Mouse (Mus musculus): ENCODE data around the gene Tspan12. TPM values are rescaled to one million over a fixed set of nuclear protein-coding genes. Genes with fewer than 3 reads are reported as not detected.

Tspan12 gene
- polyA plus RNA-seq, 1 experiment from 2014 or later = 53.2 TPM

DNA sequence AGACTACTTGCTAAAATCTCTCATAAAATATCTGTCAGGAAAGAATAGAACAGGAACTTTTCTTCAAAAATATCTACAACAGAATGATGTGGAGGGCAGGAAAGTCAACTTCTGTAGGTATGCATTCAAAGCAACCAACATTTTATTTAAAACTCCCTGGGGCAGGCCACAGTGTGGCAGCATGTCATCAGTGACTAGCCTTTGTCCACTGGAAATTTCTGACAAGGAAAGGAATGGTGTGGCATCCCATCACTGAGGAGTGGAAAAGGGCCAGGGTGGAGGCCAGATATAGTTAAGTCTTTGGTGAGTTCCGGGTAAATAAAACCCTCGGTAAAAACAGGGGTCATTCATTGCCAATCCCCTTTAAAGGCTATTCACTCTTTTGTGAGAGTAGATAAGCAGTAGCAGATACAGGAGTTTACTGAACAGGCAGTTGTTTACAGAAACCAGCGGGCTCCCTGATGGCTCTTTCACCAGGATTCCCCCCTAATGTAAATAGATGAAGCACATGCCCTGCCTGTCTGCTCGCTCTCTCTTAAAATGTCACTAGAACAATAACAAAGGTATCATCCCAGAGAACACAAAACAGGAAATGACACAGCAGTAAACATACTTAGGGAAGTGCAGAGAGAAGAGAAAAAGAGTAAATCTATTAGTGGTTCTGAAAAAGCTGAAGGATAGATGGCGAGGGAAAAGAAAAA is 34.1 kb downstream of the Tspan12 start:
- 42% methylated on average over 5 of the region's 5 CpGs for WGBS
- no peak overlapping the region for H3K27ac ChIP-seq (ENCODE audit: low read depth, low read length)
- no peaks in the 10 kb centered on the region for H3K36me3 ChIP-seq (ENCODE audit: control insufficient read depth, insufficient read depth, low read length)
- H3K9ac ChIP-seq (ENCODE audit: low read length) = no peak overlapping the region
- no peaks in the 10 kb centered on the region for H3K27me3 ChIP-seq (ENCODE audit: control insufficient read depth, insufficient read depth, low read length)
- no peaks in the 10 kb centered on the region for H3K9me3 ChIP-seq (ENCODE audit: control insufficient read depth, low read length)
- no peak for ATAC-seq (ENCODE audit: low FRiP score)
- no peak overlapping the region for H3K4me3 ChIP-seq (ENCODE audit: low read depth, low read length)
- H3K4me2 ChIP-seq = no peak overlapping the region
- H3K4me1 ChIP-seq (ENCODE audit: control insufficient read depth, insufficient read depth, low read length) = no peaks in the 10 kb centered on the region
- DNase-seq (ENCODE audit: low spot score, missing footprints) = peak; percentile 73

DNA sequence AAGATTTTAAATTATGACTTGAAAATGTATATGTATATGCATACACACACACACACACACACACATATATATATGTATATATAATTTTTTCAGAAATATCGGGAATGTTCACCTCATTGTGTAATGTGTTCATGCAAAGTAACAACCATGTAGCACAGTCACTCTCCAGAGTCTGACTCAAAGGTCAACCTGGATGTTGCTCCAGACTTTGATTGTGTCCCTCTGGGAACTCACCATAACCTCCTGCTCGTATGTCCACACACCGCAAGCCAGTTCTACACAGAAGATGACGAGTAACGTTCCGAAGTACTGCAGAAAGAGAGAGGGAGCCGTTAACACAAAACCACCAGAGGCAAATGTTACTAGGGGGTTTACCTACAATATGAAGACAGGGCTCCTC is 46.3 kb downstream of the Tspan12 start:
- H3K4me2 ChIP-seq = no peak overlapping the region
- H3K9me3 ChIP-seq (ENCODE audit: control insufficient read depth, low read length) = no peaks in the 10 kb centered on the region
- no peaks in the 10 kb centered on the region for H3K36me3 ChIP-seq (ENCODE audit: control insufficient read depth, insufficient read depth, low read length)
- no peaks in the 10 kb centered on the region for H3K4me1 ChIP-seq (ENCODE audit: control insufficient read depth, insufficient read depth, low read length)
- H3K4me3 ChIP-seq (ENCODE audit: low read depth, low read length) = no peak overlapping the region
- H3K27me3 ChIP-seq (ENCODE audit: control insufficient read depth, insufficient read depth, low read length) = no peaks in the 10 kb centered on the region
- H3K9ac ChIP-seq (ENCODE audit: low read length) = no peak overlapping the region
- no peak overlapping the region for H3K27ac ChIP-seq (ENCODE audit: low read depth, low read length)
- ATAC-seq (ENCODE audit: low FRiP score) = no peak
- 98% methylated on average over 7 of the region's 7 CpGs for WGBS
- no peak for DNase-seq (ENCODE audit: low spot score, missing footprints)

DNA sequence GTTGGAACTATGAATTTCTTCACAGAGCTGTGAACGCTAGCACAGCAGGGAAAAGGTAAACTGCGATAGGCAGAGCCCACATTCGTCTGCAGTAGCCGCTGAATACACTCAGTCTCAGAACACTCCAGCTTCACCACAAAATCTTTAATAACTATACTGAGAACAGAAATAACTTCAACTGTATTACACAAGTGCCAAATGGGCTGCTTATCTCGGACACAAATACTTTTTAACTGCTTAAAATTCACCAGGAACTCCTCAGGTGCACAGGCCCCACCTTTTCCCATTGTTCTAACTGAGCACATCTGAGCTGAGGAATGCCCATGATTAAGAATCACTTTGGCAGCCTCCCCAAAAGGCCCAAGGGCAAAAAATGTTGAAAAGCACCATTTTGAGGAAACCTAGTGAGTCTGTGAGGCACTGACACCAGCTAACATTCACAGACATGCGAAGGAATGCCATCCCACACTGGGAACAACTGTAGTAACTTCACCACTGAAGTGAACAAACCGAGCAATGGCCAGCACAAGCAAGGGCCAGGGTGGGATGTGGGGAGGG is 47.2 kb downstream of the Tspan12 start:
- no peaks in the 10 kb centered on the region for H3K9me3 ChIP-seq (ENCODE audit: control insufficient read depth, low read length)
- H3K36me3 ChIP-seq (ENCODE audit: control insufficient read depth, insufficient read depth, low read length) = no peaks in the 10 kb centered on the region
- no peaks in the 10 kb centered on the region for H3K27me3 ChIP-seq (ENCODE audit: control insufficient read depth, insufficient read depth, low read length)
- no peak for ATAC-seq (ENCODE audit: low FRiP score)
- WGBS = 79% methylated on average over 7 of the region's 7 CpGs
- H3K9ac ChIP-seq (ENCODE audit: low read length) = no peak overlapping the region
- H3K4me1 ChIP-seq (ENCODE audit: control insufficient read depth, insufficient read depth, low read length) = no peaks in the 10 kb centered on the region
- no peak overlapping the region for H3K4me3 ChIP-seq (ENCODE audit: low read depth, low read length)
- no peak for DNase-seq (ENCODE audit: low spot score, missing footprints)
- H3K4me2 ChIP-seq = no peak overlapping the region
- H3K27ac ChIP-seq (ENCODE audit: low read depth, low read length) = no peak overlapping the region

DNA sequence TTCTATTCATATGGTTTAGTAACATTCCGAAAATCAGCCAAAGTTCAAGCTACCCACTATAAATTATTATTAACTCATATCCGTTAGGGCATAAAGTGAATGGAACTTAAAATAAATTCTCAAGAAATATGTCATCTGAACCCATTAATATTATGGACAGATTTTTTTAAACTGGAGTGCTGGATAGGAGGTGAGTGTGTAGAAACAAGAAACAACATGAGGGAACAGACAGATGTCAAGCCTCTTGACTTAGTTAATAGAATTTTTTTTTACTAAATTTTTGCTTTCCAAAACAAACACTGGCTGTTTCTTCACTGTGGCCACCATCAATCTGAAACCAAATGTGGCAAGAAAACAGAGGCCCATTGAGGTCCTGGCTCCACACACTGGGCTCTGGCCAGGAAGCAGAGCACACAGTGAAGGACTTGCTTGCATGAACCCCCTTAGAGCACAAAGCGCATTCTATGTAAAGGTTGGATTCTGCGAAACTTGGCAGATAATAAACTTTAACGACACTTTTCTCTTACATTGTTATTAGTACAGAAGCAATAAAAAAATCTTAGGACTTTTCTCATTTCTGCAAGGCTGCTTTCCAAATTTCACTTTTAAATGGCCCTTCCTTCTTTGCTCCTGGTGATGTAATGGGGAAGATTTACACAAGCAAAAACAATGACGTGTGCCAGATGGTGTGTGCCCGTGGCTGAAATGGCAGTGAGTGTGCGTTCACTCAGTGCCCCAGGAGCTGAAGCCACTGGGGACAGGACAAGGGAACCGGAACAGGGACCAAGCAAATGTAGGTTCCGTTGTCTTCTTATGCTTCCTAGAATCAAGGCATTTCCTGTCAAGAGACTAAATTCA is 48.6 kb downstream of the Tspan12 start:
- no peaks in the 10 kb centered on the region for H3K4me1 ChIP-seq (ENCODE audit: control insufficient read depth, insufficient read depth, low read length)
- no peak overlapping the region for H3K4me2 ChIP-seq
- DNase-seq (ENCODE audit: low spot score, missing footprints) (no peak), ATAC-seq (ENCODE audit: low FRiP score) (no peak)
- no peak overlapping the region for H3K27ac ChIP-seq (ENCODE audit: low read depth, low read length)
- H3K27me3 ChIP-seq (ENCODE audit: control insufficient read depth, insufficient read depth, low read length) = no peaks in the 10 kb centered on the region
- H3K9ac ChIP-seq (ENCODE audit: low read length) = no peak overlapping the region
- H3K36me3 ChIP-seq (ENCODE audit: control insufficient read depth, insufficient read depth, low read length) = no peaks in the 10 kb centered on the region
- 89% methylated on average over 10 of the region's 10 CpGs for WGBS
- H3K9me3 ChIP-seq (ENCODE audit: control insufficient read depth, low read length) = no peaks in the 10 kb centered on the region
- no peak overlapping the region for H3K4me3 ChIP-seq (ENCODE audit: low read depth, low read length)

DNA sequence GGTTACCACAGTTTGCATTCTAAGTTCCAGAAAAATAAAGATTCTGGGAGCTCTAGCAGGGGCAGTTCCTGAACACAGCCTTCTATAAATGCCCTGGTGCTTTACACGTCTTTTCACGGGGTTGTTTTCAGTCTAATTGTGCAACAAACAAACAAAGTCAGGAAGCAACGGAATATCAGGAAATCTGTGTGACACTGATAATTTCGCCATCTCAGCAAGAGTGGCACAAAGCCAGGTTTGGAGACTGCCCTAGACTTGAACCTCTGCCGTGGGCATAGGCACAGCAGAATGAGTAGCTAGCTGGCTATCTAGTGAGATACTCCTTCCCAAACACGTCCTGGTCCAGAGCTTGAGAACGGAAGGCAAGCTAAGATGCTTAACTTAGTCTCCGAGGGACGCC is 53.7 kb downstream of the Tspan12 start:
- H3K4me3 ChIP-seq (ENCODE audit: low read depth, low read length) = no peak overlapping the region
- no peaks in the 10 kb centered on the region for H3K4me1 ChIP-seq (ENCODE audit: control insufficient read depth, insufficient read depth, low read length)
- no peak overlapping the region for H3K4me2 ChIP-seq
- ATAC-seq (ENCODE audit: low FRiP score) (no peak), DNase-seq (ENCODE audit: low spot score, missing footprints) (no peak)
- H3K9me3 ChIP-seq (ENCODE audit: control insufficient read depth, low read length) = no peaks in the 10 kb centered on the region
- WGBS = 89% methylated on average over 9 of the region's 9 CpGs
- no peaks in the 10 kb centered on the region for H3K36me3 ChIP-seq (ENCODE audit: control insufficient read depth, insufficient read depth, low read length)
- no peak overlapping the region for H3K9ac ChIP-seq (ENCODE audit: low read length)
- H3K27ac ChIP-seq (ENCODE audit: low read depth, low read length) = no peak overlapping the region
- no peaks in the 10 kb centered on the region for H3K27me3 ChIP-seq (ENCODE audit: control insufficient read depth, insufficient read depth, low read length)

DNA sequence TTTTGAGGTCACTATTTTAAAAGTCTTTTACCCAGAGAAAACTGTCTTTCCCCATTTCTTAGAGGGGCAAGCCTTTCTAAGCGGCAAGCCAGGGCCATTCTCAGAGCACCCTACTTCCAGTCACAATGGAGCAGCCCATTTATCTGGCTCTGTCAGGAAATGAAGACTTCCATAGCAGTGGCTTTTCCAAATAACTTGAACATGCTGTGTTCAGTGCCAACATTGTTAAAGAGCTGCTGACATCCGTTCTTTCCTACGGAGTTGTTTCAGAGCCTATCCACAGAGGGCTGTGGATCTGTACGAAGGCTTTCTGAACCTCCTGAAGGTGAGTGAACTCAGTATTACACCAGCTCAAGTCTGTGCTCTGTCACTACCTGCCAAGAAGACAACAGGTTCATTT is 55.2 kb downstream of the Tspan12 start:
- Histone ChIP-seq H3K36me3 (ENCODE audit: control insufficient read depth, insufficient read depth, low read length) (no peaks in the 10 kb centered on the region), H3K9ac (ENCODE audit: low read length) (no peak overlapping the region), H3K27me3 (ENCODE audit: control insufficient read depth, insufficient read depth, low read length) (no peaks in the 10 kb centered on the region), H3K4me3 (ENCODE audit: low read depth, low read length) (no peak overlapping the region), H3K4me1 (ENCODE audit: control insufficient read depth, insufficient read depth, low read length) (no peaks in the 10 kb centered on the region), H3K9me3 (ENCODE audit: control insufficient read depth, low read length) (no peaks in the 10 kb centered on the region), H3K27ac (ENCODE audit: low read depth, low read length) (no peak overlapping the region), H3K4me2 (no peak overlapping the region)
- 93% methylated on average over 4 of the region's 4 CpGs for WGBS
- ATAC-seq (ENCODE audit: low FRiP score) (no peak), DNase-seq (ENCODE audit: low spot score, missing footprints) (no peak)

DNA sequence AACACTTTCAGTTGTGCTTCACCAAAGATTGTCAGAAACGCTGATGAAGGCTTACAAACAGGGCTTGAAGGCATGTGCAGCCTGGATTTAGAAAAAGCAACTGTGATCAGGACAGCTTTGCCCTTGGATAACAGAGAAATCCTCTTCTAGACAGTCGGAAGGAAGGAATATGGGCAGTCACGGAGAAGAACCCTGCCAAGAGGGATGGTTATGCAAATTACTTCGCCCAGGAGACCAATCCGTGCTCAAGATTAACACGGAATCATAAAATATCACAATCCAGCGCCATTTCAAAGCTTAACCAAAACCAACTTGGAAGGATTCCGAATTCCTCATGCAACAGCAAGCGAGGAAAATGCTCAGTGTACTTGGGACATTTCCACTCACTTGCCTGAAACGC is 55.9 kb downstream of the Tspan12 start:
- ATAC-seq (ENCODE audit: low FRiP score) (no peak), DNase-seq (ENCODE audit: low spot score, missing footprints) (no peak)
- H3K36me3 ChIP-seq (ENCODE audit: control insufficient read depth, insufficient read depth, low read length) = no peaks in the 10 kb centered on the region
- H3K9me3 ChIP-seq (ENCODE audit: control insufficient read depth, low read length) = no peaks in the 10 kb centered on the region
- no peaks in the 10 kb centered on the region for H3K4me1 ChIP-seq (ENCODE audit: control insufficient read depth, insufficient read depth, low read length)
- WGBS = 91% methylated on average over 10 of the region's 10 CpGs
- H3K4me2 ChIP-seq = no peak overlapping the region
- no peaks in the 10 kb centered on the region for H3K27me3 ChIP-seq (ENCODE audit: control insufficient read depth, insufficient read depth, low read length)
- H3K9ac ChIP-seq (ENCODE audit: low read length) = no peak overlapping the region
- no peak overlapping the region for H3K4me3 ChIP-seq (ENCODE audit: low read depth, low read length)
- no peak overlapping the region for H3K27ac ChIP-seq (ENCODE audit: low read depth, low read length)

DNA sequence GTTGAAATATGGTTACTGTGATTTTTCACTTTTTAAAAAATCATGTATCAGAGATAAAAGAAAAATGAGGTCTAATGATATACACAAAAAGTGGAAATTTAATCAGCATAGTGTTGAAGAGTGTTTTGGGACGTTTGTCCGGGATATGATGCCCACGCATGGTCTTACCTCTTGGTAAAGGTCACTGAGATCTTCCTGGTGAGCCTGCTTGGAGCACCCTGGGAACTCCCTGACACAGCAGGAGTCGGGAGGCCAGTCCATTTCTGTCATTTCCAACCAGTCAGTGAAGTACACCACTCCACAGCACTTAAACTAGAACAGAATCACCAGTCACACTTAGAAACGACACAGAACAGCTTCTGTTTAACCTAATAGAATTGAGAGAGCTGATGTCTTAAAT is 56.9 kb downstream of the Tspan12 start:
- H3K9ac ChIP-seq (ENCODE audit: low read length) = no peak overlapping the region
- no peaks in the 10 kb centered on the region for H3K27me3 ChIP-seq (ENCODE audit: control insufficient read depth, insufficient read depth, low read length)
- no peaks in the 10 kb centered on the region for H3K36me3 ChIP-seq (ENCODE audit: control insufficient read depth, insufficient read depth, low read length)
- WGBS = 88% methylated on average over 5 of the region's 5 CpGs
- H3K4me2 ChIP-seq = no peak overlapping the region
- H3K27ac ChIP-seq (ENCODE audit: low read depth, low read length) = no peak overlapping the region
- DNase-seq (ENCODE audit: low spot score, missing footprints) (no peak), ATAC-seq (ENCODE audit: low FRiP score) (peak; percentile 64; the same call in 1 of the 2 replicates)
- no peak overlapping the region for H3K4me3 ChIP-seq (ENCODE audit: low read depth, low read length)
- H3K9me3 ChIP-seq (ENCODE audit: control insufficient read depth, low read length) = no peaks in the 10 kb centered on the region
- no peaks in the 10 kb centered on the region for H3K4me1 ChIP-seq (ENCODE audit: control insufficient read depth, insufficient read depth, low read length)

DNA sequence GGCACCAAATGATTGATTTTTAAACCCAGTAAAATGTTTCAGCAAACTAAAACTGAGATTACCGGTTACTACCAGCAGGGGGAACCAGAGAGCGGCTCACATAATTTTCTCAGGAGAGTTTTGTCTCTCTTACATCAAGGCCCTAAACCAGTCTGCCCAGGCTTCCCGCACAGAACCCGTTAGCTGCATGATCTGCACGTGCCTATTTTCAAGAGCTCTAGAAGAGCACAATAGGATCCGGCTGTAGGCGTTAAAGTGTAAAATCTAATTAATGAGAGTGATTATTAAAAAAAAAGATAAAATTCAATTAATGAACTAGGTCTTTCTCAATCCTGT is 57.3 kb downstream of the Tspan12 start:
- H3K36me3 ChIP-seq (ENCODE audit: control insufficient read depth, insufficient read depth, low read length) = no peaks in the 10 kb centered on the region
- DNase-seq (ENCODE audit: low spot score, missing footprints) (peak; percentile 96), ATAC-seq (ENCODE audit: low FRiP score) (peak; percentile 82)
- H3K4me2 ChIP-seq = no peak overlapping the region
- H3K4me1 ChIP-seq (ENCODE audit: control insufficient read depth, insufficient read depth, low read length) = no peaks in the 10 kb centered on the region
- no peak overlapping the region for H3K9ac ChIP-seq (ENCODE audit: low read length)
- H3K9me3 ChIP-seq (ENCODE audit: control insufficient read depth, low read length) = no peaks in the 10 kb centered on the region
- no peaks in the 10 kb centered on the region for H3K27me3 ChIP-seq (ENCODE audit: control insufficient read depth, insufficient read depth, low read length)
- no peak overlapping the region for H3K27ac ChIP-seq (ENCODE audit: low read depth, low read length)
- H3K4me3 ChIP-seq (ENCODE audit: low read depth, low read length) = no peak overlapping the region
- WGBS = 5% methylated on average over 7 of the region's 7 CpGs
